Mouse (Mus musculus) liver, postnatal 0 days (tissue): ENCODE results near the gene Zcchc17. TPM values are rescaled to one million over a fixed set of nuclear protein-coding genes. Genes with fewer than 3 reads are reported as not detected.

Experiments used
- ATAC-seq: fragments of 200-750 bp; cut with Nextera tagmentation; 2 replicates; pipeline ENCODE4 v1.8.0; 2017; ENCODE audit warnings: mild to moderate bottlenecking, moderate library complexity
- DNase-seq: peaks from one replicate; pipeline ENCODE4 v3.0.0-alpha.2; 2016
- H3K27ac ChIP-seq: fragments of 300-500 bp; sonication (generic); 2 replicates; pipeline ENCODE4 v1.5.1; 2014; ENCODE audit warnings: antibody characterized with exemption, moderate library complexity, mild to moderate bottlenecking, low read depth
- H3K27me3 ChIP-seq: fragments of 300-500 bp; sonication (generic); 2 replicates; pipeline ENCODE4 v1.6.1; 2014; ENCODE audit warnings: low read length, control low read depth, mixed read lengths; ENCODE audit not compliant: insufficient read depth
- H3K36me3 ChIP-seq: fragments of 300-500 bp; sonication (generic); replicated peaks from 2 replicates; pipeline ENCODE4 v1.6.1; 2014; ENCODE audit warnings: mild to moderate bottlenecking, control low read depth, low read length, moderate library complexity, mixed read lengths; ENCODE audit not compliant: insufficient read depth
- H3K4me1 ChIP-seq: fragments of 300-500 bp; sonication (generic); 2 replicates; pipeline ENCODE4 v1.6.1; 2014; ENCODE audit warnings: antibody characterized with exemption, mild to moderate bottlenecking, control low read depth; ENCODE audit not compliant: insufficient read depth
- H3K4me2 ChIP-seq: fragments of 300-500 bp; sonication (generic); 2 replicates; pipeline ENCODE4 v1.6.1; 2014; ENCODE audit warnings: low read depth, mild to moderate bottlenecking, low read length, moderate library complexity, mixed read lengths
- H3K4me3 ChIP-seq: fragments of 300-500 bp; sonication (generic); 2 replicates; pipeline ENCODE4 v1.5.1; 2014; ENCODE audit warnings: low read depth, low read length
- H3K9ac ChIP-seq: fragments of 300-500 bp; sonication (generic); replicated peaks from 2 replicates; pipeline ENCODE4 v1.6.1; 2014; ENCODE audit warnings: mild to moderate bottlenecking, moderate library complexity
- H3K9me3 ChIP-seq: fragments of 300-500 bp; sonication (generic); 2 replicates; pipeline ENCODE4 v1.6.1; 2016; ENCODE audit warnings: mild to moderate bottlenecking, control low read depth, low read length, mixed read lengths
- CTCF ChIP-seq: sonication (generic); IDR thresholded peaks from 2 replicates; pipeline ENCODE4 v1.5.1; 2016; ENCODE audit warnings: antibody characterized with exemption, low read depth
- EP300 ChIP-seq: IDR thresholded peaks from 2 replicates; pipeline ENCODE4 v1.6.1; 2016; ENCODE audit warnings: antibody characterized with exemption, low read depth, mild to moderate bottlenecking
- WGBS: fragments of 180-500 bp; shearing (Covaris S2); extraction: QIAGEN DNeasy Blood & Tissue Kit; methylation state at CpG from one replicate; pipeline ENCODE4 v1.1.7; 2014; ENCODE audit not compliant: insufficient replicate concordance; 5-methylcytosine and 5-hydroxymethylcytosine counted together
- polyA plus RNA-seq: library from polyadenylated mRNA; unstranded; fragments of >200 nt; fragmentation: Nextera tagmentation; extraction: Ambion mirVana; gene quantifications from 2 replicates; pipeline ENCODE4 v1.2.1, GENCODE M21; 2015

Gene Zcchc17
- polyA plus RNA-seq, 1 experiment from 2014 or later, result 27.5 TPM

DNA sequence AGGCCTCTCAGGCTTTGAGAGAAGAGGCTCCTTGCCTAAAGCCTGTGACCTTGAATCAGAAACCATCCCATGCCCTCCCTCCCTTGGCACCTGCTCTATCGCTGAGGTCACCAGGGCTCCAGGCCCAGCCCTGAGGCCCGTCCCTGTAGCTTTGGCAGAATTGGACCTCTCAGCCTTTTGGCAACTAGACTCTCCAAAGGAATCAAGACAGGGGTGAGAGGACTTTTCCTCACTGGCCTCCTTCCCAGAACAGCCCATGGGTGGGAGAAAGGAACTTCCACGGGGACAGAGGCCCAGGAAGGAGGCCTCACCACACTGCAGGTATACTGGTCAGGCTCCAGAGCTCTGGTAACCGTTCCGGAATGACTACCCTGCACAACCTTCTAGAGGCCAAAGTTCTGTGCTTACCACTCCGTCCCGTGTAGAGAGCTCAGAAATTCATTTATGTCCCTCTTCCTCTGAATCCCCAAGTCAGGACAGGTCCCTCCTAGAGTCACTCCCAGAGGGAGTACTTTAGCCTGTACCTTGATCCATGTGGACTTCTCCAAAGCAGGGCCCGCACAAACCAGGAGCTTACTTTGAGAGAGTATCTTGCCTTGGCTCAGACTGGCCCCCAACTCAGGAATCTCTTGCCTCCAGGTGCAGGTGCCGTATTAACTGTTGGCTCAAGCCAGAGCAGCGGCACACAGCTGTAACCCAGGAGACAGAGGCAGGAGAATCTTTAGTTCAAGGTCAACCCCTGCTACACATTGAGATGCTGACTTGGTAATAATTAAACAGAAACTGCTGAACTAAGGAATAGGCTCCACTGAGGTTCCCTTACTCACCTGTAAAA lies 52.7 kb downstream of the Zcchc17 start:
- 0 out of 2 replicates have a peak overlapping the region, but pooled peaks have one; percentile 75 for H3K4me2 ChIP-seq
- peaks cover 61% of the 10 kb centered on the region for H3K27me3 ChIP-seq
- 74% methylated on average over 10 of the region's 10 CpGs for whole genome bisulfite sequencing
- no peak overlapping the region for H3K4me3 ChIP-seq
- no peak overlapping the region for H3K9ac ChIP-seq
- peaks cover 17% of the 10 kb centered on the region for H3K4me1 ChIP-seq
- TF ChIP-seq EP300, result no peak
- TF ChIP-seq CTCF, result no peak
- no peak for ATAC-seq
- no peak for DNase-seq
- H3K36me3 ChIP-seq, result no peaks in the 10 kb centered on the region
- H3K27ac ChIP-seq, result no peak overlapping the region
- no peaks in the 10 kb centered on the region for H3K9me3 ChIP-seq

DNA sequence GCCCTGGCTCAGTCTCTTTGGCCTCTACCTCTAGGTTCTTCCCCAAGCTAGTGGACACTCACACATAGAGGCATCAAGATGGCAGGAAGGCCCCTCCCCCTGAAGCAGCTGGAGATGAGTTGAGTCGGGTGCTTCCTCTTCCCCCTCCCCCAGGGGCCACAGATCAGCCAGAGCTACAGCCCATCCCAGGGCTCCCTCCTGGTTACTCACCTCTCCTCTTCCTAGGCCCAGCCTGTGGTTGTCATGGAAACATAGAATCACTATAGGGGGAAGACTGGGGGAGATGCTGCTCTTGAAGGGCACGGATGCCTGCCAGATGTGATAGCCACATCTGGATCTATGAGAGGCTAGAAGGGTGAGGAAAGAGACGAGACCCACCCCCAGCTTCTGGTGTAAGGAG lies 55.0 kb downstream of the Zcchc17 start:
- WGBS, result 40% methylated on average over 3 of the region's 3 CpGs
- Histone ChIP-seq H3K27ac (no peak overlapping the region), H3K9ac (no peak overlapping the region), H3K27me3 (peaks cover 48% of the 10 kb centered on the region), H3K9me3 (no peaks in the 10 kb centered on the region), H3K4me1 (peaks cover 17% of the 10 kb centered on the region), H3K4me2 (no peak overlapping the region), H3K36me3 (no peaks in the 10 kb centered on the region), H3K4me3 (no peak overlapping the region)
- DNase-seq (no peak), ATAC-seq (no peak)
- TF ChIP-seq EP300 (no peak), CTCF (no peak)

DNA sequence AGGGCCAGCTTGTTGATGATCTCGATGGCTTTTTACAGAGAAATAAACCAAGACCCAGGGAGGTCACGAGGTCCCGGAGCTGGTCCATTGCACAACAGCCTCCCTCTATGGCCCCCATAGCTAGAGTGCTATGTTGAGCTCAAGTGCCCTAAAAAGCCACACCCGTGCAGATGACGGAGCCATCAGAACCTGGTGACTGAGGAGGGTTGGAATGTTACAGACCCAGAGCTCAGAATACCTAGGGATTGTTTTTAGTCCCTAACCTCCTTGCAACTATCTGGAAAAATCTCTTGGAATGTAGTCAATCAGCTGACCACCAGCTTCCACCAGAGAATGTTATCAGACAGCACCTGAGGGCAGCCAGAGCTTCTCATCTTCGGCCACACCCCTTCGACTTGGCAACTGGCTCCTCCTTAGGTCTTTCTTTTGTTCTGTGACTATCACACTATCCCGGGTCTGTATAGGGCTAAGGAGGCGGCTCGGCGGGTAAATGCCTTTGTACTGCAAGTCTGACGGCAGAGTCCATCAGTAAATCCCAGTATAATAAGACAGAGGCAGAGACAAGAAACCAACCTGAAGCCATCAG lies 57.4 kb downstream of the Zcchc17 start:
- TF ChIP-seq EP300 (0 out of 2 replicates have a peak, but pooled peaks have one; percentile 21), CTCF (no peak)
- no peak overlapping the region for H3K9ac ChIP-seq
- H3K4me3 ChIP-seq, result no peak overlapping the region
- no peak overlapping the region for H3K4me2 ChIP-seq
- no peak for DNase-seq
- no peaks in the 10 kb centered on the region for H3K9me3 ChIP-seq
- H3K27ac ChIP-seq, result no peak overlapping the region
- no peak for ATAC-seq
- no peaks in the 10 kb centered on the region for H3K36me3 ChIP-seq
- H3K4me1 ChIP-seq, result peaks cover 7% of the 10 kb centered on the region; the same call in 1 of the 2 replicates
- peaks cover 24% of the 10 kb centered on the region for H3K27me3 ChIP-seq
- 45% methylated on average over 12 of the region's 12 CpGs for WGBS

DNA sequence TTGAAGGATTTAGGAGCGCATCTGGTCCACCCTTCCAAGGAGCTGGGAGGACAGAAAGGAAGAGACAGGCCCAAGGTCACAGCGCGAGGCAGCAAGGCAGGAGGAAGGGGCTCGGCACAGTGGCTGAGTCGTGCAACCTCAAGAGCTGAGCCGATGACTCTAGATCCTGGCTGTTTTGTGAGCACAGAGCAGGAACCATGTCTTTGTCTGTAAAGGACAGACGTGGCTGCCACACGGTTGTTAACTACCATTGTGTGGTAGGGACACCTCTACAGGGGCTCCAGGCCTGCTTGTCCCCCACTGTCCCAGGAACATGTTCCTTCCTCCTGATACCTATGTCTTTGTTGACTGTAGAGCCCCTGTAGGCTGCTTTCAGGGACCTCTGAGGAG lies 60.1 kb downstream of the Zcchc17 start:
- ATAC-seq (no peak), DNase-seq (no peak)
- WGBS, result 70% methylated on average over 8 of the region's 8 CpGs

DNA sequence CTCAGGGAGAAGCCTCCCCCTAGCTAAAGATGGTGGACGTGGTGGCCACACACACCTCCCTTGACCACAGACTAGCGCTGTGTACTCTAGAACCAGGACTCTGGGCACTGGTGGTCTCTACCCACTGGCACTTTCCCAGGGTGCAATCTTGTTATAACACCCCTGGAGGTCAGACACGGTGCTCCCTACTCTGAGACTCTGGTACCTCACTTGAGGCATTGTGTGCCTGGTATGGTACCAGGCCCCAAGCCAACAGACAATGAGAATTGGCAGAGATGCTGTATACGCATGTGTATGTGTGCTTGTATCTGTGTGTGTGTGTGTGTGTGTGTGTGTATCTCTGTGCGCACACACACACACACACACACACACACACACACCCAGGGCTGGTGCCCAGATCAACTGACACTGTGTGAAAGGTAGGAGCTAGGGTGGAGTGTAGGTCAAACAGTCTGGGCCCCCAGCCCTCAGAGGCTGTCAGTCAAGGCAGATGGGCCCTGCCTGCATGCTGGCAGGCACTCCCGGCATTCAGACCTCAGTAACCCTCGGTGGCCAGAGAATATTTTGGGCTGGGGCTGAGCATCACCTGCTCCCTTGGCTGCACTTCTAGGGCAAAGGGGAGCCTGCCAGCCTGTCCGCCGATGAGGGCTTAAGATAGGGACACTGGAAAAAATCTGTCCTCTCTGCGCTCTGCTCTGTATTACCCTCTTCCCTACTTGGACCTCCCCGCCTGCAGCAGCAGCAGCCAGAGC lies 60.7 kb downstream of the Zcchc17 start:
- WGBS, result 77% methylated on average over 11 of the region's 11 CpGs
- Histone ChIP-seq H3K4me1 (peaks cover 17% of the 10 kb centered on the region), H3K27me3 (no peaks in the 10 kb centered on the region), H3K4me2 (no peak overlapping the region), H3K36me3 (no peaks in the 10 kb centered on the region), H3K4me3 (no peak overlapping the region), H3K27ac (no peak overlapping the region), H3K9me3 (no peaks in the 10 kb centered on the region), H3K9ac (no peak overlapping the region)
- DNase-seq, result no peak
- no peak for ATAC-seq
- TF ChIP-seq EP300, result no peak
- TF ChIP-seq CTCF, result no peak

More for the DNA sequence above, 60.1 kb downstream of the Zcchc17 start:
- Histone ChIP-seq H3K4me3 (no peak overlapping the region), H3K36me3 (no peaks in the 10 kb centered on the region), H3K9me3 (no peaks in the 10 kb centered on the region), H3K4me2 (no peak overlapping the region), H3K27ac (no peak overlapping the region), H3K9ac (no peak overlapping the region), H3K27me3 (peaks cover 2% of the 10 kb centered on the region; the same call in 1 of the 2 replicates), H3K4me1 (peaks cover 12% of the 10 kb centered on the region)
- no peak for TF ChIP-seq EP300

DNA sequence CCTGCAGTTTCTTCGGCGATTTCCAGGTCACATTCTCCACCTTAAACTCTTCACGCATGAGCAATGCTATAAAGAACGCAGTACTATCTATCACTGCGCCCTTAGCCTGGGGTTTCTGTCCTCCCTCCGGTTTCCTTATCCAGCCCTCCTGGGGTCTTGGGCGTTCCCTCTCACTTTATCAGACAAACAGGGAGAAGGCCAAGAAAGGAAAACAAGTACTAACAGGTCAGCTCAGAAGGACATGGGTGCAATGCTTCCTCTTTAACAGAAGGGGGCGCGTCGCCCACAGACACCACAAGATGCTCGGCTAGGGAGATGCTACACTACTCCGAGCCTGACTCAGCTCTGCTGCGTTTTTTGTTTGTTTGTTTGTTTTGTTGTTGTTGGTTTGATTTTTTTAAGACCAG lies 62.6 kb downstream of the Zcchc17 start:
- H3K4me1 ChIP-seq, result peaks cover 14% of the 10 kb centered on the region
- 16% methylated on average over 13 of the region's 13 CpGs for WGBS
- H3K9ac ChIP-seq, result peak overlapping the region; percentile 48
- no peaks in the 10 kb centered on the region for H3K36me3 ChIP-seq
- peak overlapping the region; percentile 64 for H3K4me2 ChIP-seq
- DNase-seq (peak; percentile 70), ATAC-seq (peak; percentile 82)
- no peaks in the 10 kb centered on the region for H3K27me3 ChIP-seq
- TF ChIP-seq CTCF (peak; percentile 93), EP300 (peak; percentile 92)
- peak overlapping the region; percentile 15; the same call in 1 of the 2 replicates for H3K4me3 ChIP-seq
- H3K27ac ChIP-seq, result peak overlapping the region; percentile 96
- no peaks in the 10 kb centered on the region for H3K9me3 ChIP-seq
